Mouse (Mus musculus): ENCODE results near the gene Lrrc28. TPM values are rescaled to one million over a fixed set of nuclear protein-coding genes. Genes with fewer than 3 reads are reported as not detected.

The Lrrc28 gene
- total and polyA plus RNA-seq, 3 experiments, result 9.7 to 16.0 TPM; not detected in 1

GRCm38 (mm10) chr7:67466322-67466721 is 178.7 kb downstream of the Lrrc28 start:
- no peak overlapping the region for H3K27ac ChIP-seq (ENCODE audit: control insufficient read depth, low read depth, low read length)
- no peak for TF ChIP-seq CHD2 (IDR thresholded peaks at IDR 0.05; ENCODE audit: low read length)
- no peak for TF ChIP-seq MXI1 (IDR thresholded peaks at IDR 0.05; ENCODE audit: low read depth, low read length)
- TF ChIP-seq USF1 (IDR thresholded peaks at IDR 0.05; ENCODE audit: low read depth, low read length), result no peak
- no peak for TF ChIP-seq MYB (IDR thresholded peaks at IDR 0.05; ENCODE audit: low read depth, low read length)
- no peak for TF ChIP-seq RCOR1 (IDR thresholded peaks at IDR 0.05; ENCODE audit: low read depth, low read length)
- TF ChIP-seq CTCF (IDR thresholded peaks at IDR 0.05 in 2 of 3, conservative IDR thresholded peaks at IDR 0.05 in 1 of 3; ENCODE audit: control insufficient read depth in 1 of 3, insufficient read depth in 1 of 3, low read depth in 2 of 3, low read length in 3 of 3, poor library complexity in 1 of 3, severe bottlenecking in 1 of 3), result no peak
- no peak for TF ChIP-seq ZKSCAN1 (IDR thresholded peaks at IDR 0.05; ENCODE audit: low read depth, low read length)
- no peak for TF ChIP-seq POLR2AphosphoS5 (IDR thresholded peaks at IDR 0.05; ENCODE audit: borderline replicate concordance, low read depth, low read length)
- TF ChIP-seq SIN3A (IDR thresholded peaks at IDR 0.05; ENCODE audit: low read length), result no peak
- no peak for TF ChIP-seq EP300 (IDR thresholded peaks at IDR 0.05; ENCODE audit: low read depth in 1 of 2, low read length in 2 of 2)
- TF ChIP-seq ZC3H11A (IDR thresholded peaks at IDR 0.05; ENCODE audit: low read depth, low read length), result no peak
- TF ChIP-seq JUND (IDR thresholded peaks at IDR 0.05; ENCODE audit: low read depth, low read length), result no peak
- no peak for TF ChIP-seq TAL1 (IDR thresholded peaks at IDR 0.05; ENCODE audit: low read length)
- no peak for TF ChIP-seq CHD1 (IDR thresholded peaks at IDR 0.05; ENCODE audit: low read depth, low read length)
- no peak for TF ChIP-seq MAZ (IDR thresholded peaks at IDR 0.05; ENCODE audit: low read depth, low read length)
- no peak for TF ChIP-seq MEF2A (IDR thresholded peaks at IDR 0.05; ENCODE audit: extremely low read depth, insufficient replicate concordance, low read depth, low read length, poor library complexity, severe bottlenecking)
- no peak for TF ChIP-seq ZMIZ1 (IDR thresholded peaks at IDR 0.05; ENCODE audit: low read depth, low read length)
- no peak for TF ChIP-seq NRF1 (IDR thresholded peaks at IDR 0.05; ENCODE audit: insufficient read depth, low read depth, low read length, poor library complexity, severe bottlenecking)
- no peak for TF ChIP-seq HCFC1 (IDR thresholded peaks at IDR 0.05; ENCODE audit: low read depth, low read length)

DNA sequence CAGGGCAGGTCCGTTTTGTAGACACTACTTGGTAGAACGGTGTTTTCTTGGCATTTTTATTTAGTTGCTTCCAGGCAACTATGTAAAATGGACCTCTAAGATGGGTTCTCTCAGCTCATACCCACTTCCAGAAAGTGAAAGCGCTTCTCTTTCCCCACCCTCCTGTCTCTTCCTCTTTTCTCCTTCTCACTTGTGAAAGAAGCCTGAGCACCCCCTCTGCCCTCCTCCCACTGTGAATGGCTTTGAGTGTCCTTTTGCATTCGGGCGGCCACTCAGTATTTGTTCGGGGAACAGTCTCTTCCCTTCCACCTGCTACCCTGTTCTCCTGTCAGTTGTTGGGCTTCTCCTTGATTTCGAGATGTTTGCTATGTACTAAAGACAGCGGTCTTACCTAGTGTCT is 180.4 kb downstream of the Lrrc28 start:
- Histone ChIP-seq H3K27ac (ENCODE audit: control insufficient read depth, low read depth, low read length) (no peak overlapping the region), H3K9ac (ENCODE audit: control insufficient read depth, low read depth, low read length, poor library complexity, severe bottlenecking) (no peak overlapping the region), H3K4me1 (ENCODE audit: control insufficient read depth in 1 of 2, insufficient read depth in 2 of 2, low read length in 2 of 2) (peaks cover 0 to 33% of the 10 kb centered on the region in 2 experiments; a peak in 3 of 4 replicates)

More at GRCm38 (mm10) chr7:67466322-67466721, 178.7 kb downstream of the Lrrc28 start:
- no peaks in the 10 kb centered on the region for H3K9me3 ChIP-seq (replicated peaks; ENCODE audit: insufficient read depth, low read length)
- peaks cover 0 to 1% of the 10 kb centered on the region in 2 experiments; a peak in 1 of 4 replicates for H3K27me3 ChIP-seq (ENCODE audit: control insufficient read depth in 1 of 2, insufficient read depth in 2 of 2, low read length in 2 of 2)
- no peaks in the 10 kb centered on the region for H3K79me2 ChIP-seq (ENCODE audit: control insufficient read depth, insufficient read depth, low read length, poor library complexity)
- H3K4me3 ChIP-seq (ENCODE audit: control insufficient read depth in 1 of 2, insufficient read depth in 1 of 2, low read depth in 2 of 2, low read length in 2 of 2), result no peak overlapping the region
- DNase-seq (ENCODE audit: low read depth, low spot score), result no peak
- H3K9ac ChIP-seq (ENCODE audit: control insufficient read depth, low read depth, low read length, poor library complexity, severe bottlenecking), result no peak overlapping the region
- H3K4me1 ChIP-seq (ENCODE audit: control insufficient read depth in 1 of 2, insufficient read depth in 2 of 2, low read length in 2 of 2), result peaks cover 0 to 18% of the 10 kb centered on the region in 2 experiments; a peak in 3 of 4 replicates
- peaks cover 0 to 14% of the 10 kb centered on the region in 2 experiments; a peak in 2 of 4 replicates for H3K36me3 ChIP-seq (ENCODE audit: control insufficient read depth in 1 of 2, insufficient read depth in 2 of 2, low read length in 2 of 2)

More for the DNA sequence above, 180.4 kb downstream of the Lrrc28 start:
- DNase-seq (ENCODE audit: low read depth, low spot score), result peak; percentile 36
- no peak for TF ChIP-seq MEF2A (IDR thresholded peaks at IDR 0.05; ENCODE audit: extremely low read depth, insufficient replicate concordance, low read depth, low read length, poor library complexity, severe bottlenecking)
- no peak for TF ChIP-seq SIN3A (IDR thresholded peaks at IDR 0.05; ENCODE audit: low read length)
- TF ChIP-seq CTCF (IDR thresholded peaks at IDR 0.05 in 2 of 3, conservative IDR thresholded peaks at IDR 0.05 in 1 of 3; ENCODE audit: control insufficient read depth in 1 of 3, insufficient read depth in 1 of 3, low read depth in 2 of 3, low read length in 3 of 3, poor library complexity in 1 of 3, severe bottlenecking in 1 of 3), result no peak
- no peak for TF ChIP-seq POLR2AphosphoS5 (IDR thresholded peaks at IDR 0.05; ENCODE audit: borderline replicate concordance, low read depth, low read length)
- Histone ChIP-seq H3K79me2 (ENCODE audit: control insufficient read depth, insufficient read depth, low read length, poor library complexity) (no peaks in the 10 kb centered on the region), H3K36me3 (ENCODE audit: control insufficient read depth in 1 of 2, insufficient read depth in 2 of 2, low read length in 2 of 2) (peaks cover 0 to 25% of the 10 kb centered on the region in 2 experiments; a peak in 2 of 4 replicates), H3K4me3 (ENCODE audit: control insufficient read depth in 1 of 2, insufficient read depth in 1 of 2, low read depth in 2 of 2, low read length in 2 of 2) (no peak overlapping the region), H3K27me3 (ENCODE audit: control insufficient read depth in 1 of 2, insufficient read depth in 2 of 2, low read length in 2 of 2) (no peaks in the 10 kb centered on the region), H3K9me3 (replicated peaks; ENCODE audit: insufficient read depth, low read length) (no peaks in the 10 kb centered on the region)
